Mouse (Mus musculus) ES-E14 (cell line): ENCODE data around the gene Slc25a36. TPM values are rescaled to one million over a fixed set of nuclear protein-coding genes. Genes with fewer than 3 reads are reported as not detected.

Source experiments
- DNase-seq: peaks from one replicate; pipeline ENCODE4 v3.0.0-alpha.2; 2013; ENCODE audit warnings: low read depth, low spot score
- H3K27ac ChIP-seq: 2 replicates; pipeline ENCODE4 v1.5.1; 2012; ENCODE audit warnings: low read depth, mild to moderate bottlenecking, low read length, moderate library complexity, mixed read lengths; ENCODE audit not compliant: poor library complexity, insufficient read depth, severe bottlenecking
- H3K36me3 ChIP-seq: 2 replicates; pipeline ENCODE4 v1.6.1; 2012; ENCODE audit warnings: mild to moderate bottlenecking, low read length, moderate library complexity, mixed read lengths; ENCODE audit not compliant: control insufficient read depth, poor library complexity, insufficient read depth, severe bottlenecking
- H3K4me1 ChIP-seq, 2 experiments: fragments of 150-350 bp in 1 of 2; sonication (generic) in 1 of 2; 2 replicates each; pipeline ENCODE4 v1.6.1; 2012; ENCODE audit warnings: low read length in 2 of 2, mild to moderate bottlenecking in 1 of 2, mixed read lengths in 1 of 2; ENCODE audit not compliant: control insufficient read depth in 2 of 2, insufficient read depth in 2 of 2, poor library complexity in 1 of 2
- H3K4me3 ChIP-seq, 2 experiments: fragments of 150-350 bp in 1 of 2; sonication (generic) in 1 of 2; 2 replicates each; pipeline ENCODE4 v1.5.1; 2012; ENCODE audit warnings: low read length in 2 of 2, low read depth in 1 of 2, mild to moderate bottlenecking in 1 of 2, mixed read lengths in 1 of 2; ENCODE audit not compliant: insufficient read depth in 1 of 2, poor library complexity in 1 of 2, severe bottlenecking in 1 of 2
- H3K9ac ChIP-seq: 2 replicates; pipeline ENCODE4 v1.6.1; 2012; ENCODE audit warnings: low read depth, mild to moderate bottlenecking, low read length, mixed read lengths; ENCODE audit not compliant: poor library complexity, insufficient read depth, severe bottlenecking
- H3K9me3 ChIP-seq: fragments of 150-350 bp; sonication (generic); 2 replicates; pipeline ENCODE4 v1.6.1; 2012; ENCODE audit warnings: low read depth, mild to moderate bottlenecking, low read length; ENCODE audit not compliant: control insufficient read depth, insufficient read depth
- CHD2 ChIP-seq: IDR thresholded peaks from 2 replicates; pipeline ENCODE4 v1.6.1; 2014; ENCODE audit warnings: mild to moderate bottlenecking, low read depth, low read length, inconsistent platforms
- HCFC1 ChIP-seq: IDR thresholded peaks from 2 replicates; pipeline ENCODE4 v1.6.1; 2012; ENCODE audit warnings: low read length, inconsistent platforms, borderline replicate concordance; ENCODE audit not compliant: insufficient read depth
- MAFK ChIP-seq: IDR thresholded peaks from 2 replicates; pipeline ENCODE4 v1.6.1; 2014; ENCODE audit warnings: mild to moderate bottlenecking, low read depth, low read length, inconsistent platforms; ENCODE audit not compliant: insufficient read depth
- ZC3H11A ChIP-seq: IDR thresholded peaks from 2 replicates; pipeline ENCODE4 v1.6.1; 2012; ENCODE audit warnings: low read depth, mild to moderate bottlenecking, inconsistent platforms, low read length, borderline replicate concordance
- ZNF384 ChIP-seq: IDR thresholded peaks from 2 replicates; pipeline ENCODE4 v1.6.1; 2012; ENCODE audit warnings: low read depth, low read length, inconsistent platforms
- in situ Hi-C, 2 experiments: fragments of 600-800 bp; cut with MboI; formaldehyde crosslinking; loops; one replicate each; pipeline ENCODE4 v1.15.1; 2025; ENCODE audit warnings: low sequenced_read_pairs in 2 of 2, inconsistent platforms in 1 of 2; ENCODE audit not compliant: unreplicated experiment in 2 of 2
- total RNA-seq: library from RNA; depleted of rRNA; stranded (reverse); fragments of 300-350 nt; gene quantifications from 2 replicates; pipeline ENCODE4 v1.2.3, GENCODE M21; 2012

Gene Slc25a36
- total RNA-seq, 1 experiment = 142 TPM

DNA sequence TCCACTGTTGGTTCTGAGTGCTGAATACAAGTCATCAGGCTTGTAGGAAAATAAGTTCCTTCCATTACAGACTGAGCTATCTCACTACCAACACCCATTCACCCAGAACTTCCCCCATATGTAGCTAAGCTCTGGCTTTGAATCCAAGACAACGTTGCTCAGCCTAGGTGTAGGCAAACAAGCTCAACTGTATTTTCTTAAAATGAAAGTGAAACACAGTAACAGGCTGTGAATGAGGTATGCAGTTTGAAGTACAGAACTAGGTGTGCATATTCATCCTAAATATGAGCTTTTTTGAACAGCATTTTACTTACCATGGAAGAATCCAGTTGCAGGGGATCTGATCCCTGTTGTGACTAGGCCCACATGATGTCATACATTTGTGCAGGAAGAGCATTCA is 14.8 kb downstream of the Slc25a36 start:
- H3K4me1 ChIP-seq = no peaks in the 10 kb centered on the region
- no peak overlapping the region for H3K9ac ChIP-seq
- in situ Hi-C loops = no loop called here
- H3K9me3 ChIP-seq = no peaks in the 10 kb centered on the region
- no peak overlapping the region for H3K4me3 ChIP-seq
- H3K36me3 ChIP-seq = peaks cover 18% of the 10 kb centered on the region
- DNase-seq = no peak
- TF ChIP-seq CHD2 (no peak), HCFC1 (no peak), ZNF384 (no peak), MAFK (no peak), ZC3H11A (no peak)
- no peak overlapping the region for H3K27ac ChIP-seq

DNA sequence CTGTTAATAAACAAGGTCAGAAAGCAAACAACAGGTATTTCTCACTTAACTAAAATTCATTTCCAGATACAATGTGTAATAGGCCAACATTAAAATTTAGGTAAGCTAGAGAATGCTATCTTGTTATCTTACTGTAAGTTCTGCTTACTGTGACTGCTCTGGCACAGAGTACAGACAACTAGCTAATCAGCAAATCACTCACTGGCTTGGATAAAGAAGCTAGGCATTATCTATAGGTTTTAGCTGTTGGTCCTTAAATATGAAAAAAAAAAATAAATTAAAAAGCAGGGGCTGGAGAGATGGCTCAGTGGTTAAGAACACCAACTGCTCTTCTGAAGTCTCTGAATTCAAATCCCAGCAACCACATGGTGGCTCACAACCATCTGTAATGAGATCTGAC is 23.1 kb downstream of the Slc25a36 start:
- Histone ChIP-seq H3K36me3 (peaks cover 19% of the 10 kb centered on the region), H3K9me3 (no peaks in the 10 kb centered on the region), H3K27ac (no peak overlapping the region), H3K9ac (no peak overlapping the region), H3K4me3 (no peak overlapping the region), H3K4me1 (no peaks in the 10 kb centered on the region)
- in situ Hi-C loops = no loop called here
- TF ChIP-seq CHD2 (no peak), HCFC1 (no peak), ZNF384 (no peak), ZC3H11A (no peak), MAFK (no peak)
- DNase-seq = no peak

DNA sequence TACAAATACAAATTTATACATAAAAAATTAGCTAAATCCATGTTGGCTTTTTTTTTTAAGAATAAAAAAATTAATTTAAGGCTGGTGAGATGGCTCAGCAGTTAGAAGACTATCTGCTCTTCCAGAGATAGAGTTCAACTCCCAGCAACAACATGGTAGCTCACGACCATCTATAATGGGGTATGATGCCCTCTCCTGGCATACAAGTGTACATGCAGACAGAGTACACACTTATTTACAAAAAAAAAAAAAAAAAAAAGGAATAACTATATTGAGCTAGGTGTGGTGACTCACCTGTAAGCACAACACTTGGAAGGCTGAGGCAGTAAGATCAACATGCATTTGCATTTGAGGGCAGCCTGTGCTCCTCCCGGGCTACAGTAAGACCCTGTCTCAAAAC is 26.3 kb downstream of the Slc25a36 start:
- TF ChIP-seq ZNF384 (peak; percentile 94), CHD2 (no peak)
- in situ Hi-C loops = no loop called here
- Histone ChIP-seq H3K9me3 (no peaks in the 10 kb centered on the region), H3K4me3 (no peak overlapping the region), H3K36me3 (peaks cover 27% of the 10 kb centered on the region), H3K4me1 (no peaks in the 10 kb centered on the region), H3K9ac (no peak overlapping the region), H3K27ac (no peak overlapping the region)
- no peak for DNase-seq

DNA sequence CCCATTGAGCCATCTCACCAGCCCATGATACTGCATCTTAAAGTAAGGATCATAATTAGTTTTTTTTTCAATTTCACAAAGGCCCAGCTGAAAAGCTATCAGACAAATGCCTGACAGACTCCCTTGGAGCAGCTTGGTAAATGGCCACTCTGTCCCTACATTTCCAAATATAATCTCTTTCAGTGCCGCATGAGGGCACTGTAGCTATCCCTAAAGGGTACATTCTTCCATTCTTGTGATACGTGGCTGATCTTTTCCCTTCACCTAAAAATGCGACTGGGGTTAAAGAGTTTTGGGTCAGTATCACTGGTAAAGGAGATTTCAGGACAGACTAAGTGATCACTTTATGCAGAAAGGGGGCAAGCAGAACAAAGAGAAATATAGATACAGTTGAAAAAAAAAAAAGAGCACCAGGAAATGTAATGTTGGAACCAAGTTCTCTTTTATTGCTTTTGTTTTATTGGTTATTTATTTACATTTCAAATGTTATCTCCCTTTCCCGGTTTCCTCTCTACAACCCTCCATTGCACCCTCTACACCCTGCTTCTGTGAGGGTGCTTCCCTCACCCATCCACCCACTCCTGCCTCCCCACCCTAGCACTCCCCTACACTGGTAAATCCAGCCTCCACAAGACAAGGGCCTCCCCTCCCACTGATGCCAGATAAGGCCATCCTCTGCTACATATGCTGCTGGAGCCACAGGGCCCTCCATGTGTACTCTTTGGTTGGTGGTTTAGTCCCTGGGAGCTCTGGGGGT is 29.7 kb downstream of the Slc25a36 start:
- no peak overlapping the region for H3K27ac ChIP-seq
- in situ Hi-C loops = no loop called here
- TF ChIP-seq ZNF384 = no peak
- no peak overlapping the region for H3K4me3 ChIP-seq
- H3K9ac ChIP-seq = no peak overlapping the region
- no peak for DNase-seq
- H3K36me3 ChIP-seq = peaks cover 27% of the 10 kb centered on the region
- no peaks in the 10 kb centered on the region for H3K9me3 ChIP-seq
- no peaks in the 10 kb centered on the region for H3K4me1 ChIP-seq

DNA sequence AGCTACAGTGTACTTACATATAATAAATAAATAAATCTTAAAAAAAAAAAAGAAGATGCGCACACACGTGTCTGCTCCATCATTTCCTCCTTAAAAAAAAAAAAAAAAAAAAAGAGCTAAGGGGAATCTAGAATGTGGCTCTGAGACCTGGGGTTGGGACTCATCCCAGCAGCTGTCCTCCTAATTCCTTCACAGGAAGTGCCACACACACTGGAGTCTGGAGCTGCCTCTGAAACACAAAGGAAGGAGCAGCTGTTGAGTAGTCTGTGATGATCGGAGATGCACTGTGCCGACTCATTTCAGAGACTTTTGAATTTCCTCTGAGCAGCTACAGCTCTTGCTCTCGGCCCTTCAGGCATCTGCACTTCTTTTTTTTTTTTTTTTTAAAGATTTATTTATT is 41.0 kb downstream of the Slc25a36 start:
- in situ Hi-C loops = loop anchor here (5.0 to 10.0 kb wide), 2 partner anchors 155 to 158 kb away; no protein-coding TSS in a partner anchor
- Histone ChIP-seq H3K9me3 (no peaks in the 10 kb centered on the region), H3K4me1 (no peaks in the 10 kb centered on the region; a peak in 1 of 4 replicates), H3K36me3 (peaks cover 7% of the 10 kb centered on the region), H3K9ac (no peak overlapping the region), H3K4me3 (no peak overlapping the region), H3K27ac (no peak overlapping the region)
- TF ChIP-seq HCFC1 = no peak
- peak; percentile 54; the same call in 1 of the 2 replicates for TF ChIP-seq ZNF384
- TF ChIP-seq ZC3H11A = no peak
- TF ChIP-seq CHD2 = no peak
- DNase-seq = no peak
